Mouse (Mus musculus): ENCODE measurements around the gene Ghr.

Gene Ghr

GRCm38 (mm10) chr15:3309856-3310255 lies 273.4 kb downstream of the Ghr start:
- no peak for ATAC-seq (ENCODE audit: insufficient number of reproducible peaks, low FRiP score, low TSS enrichment)

GRCm38 (mm10) chr15:3303426-3303825 lies 279.9 kb downstream of the Ghr start, which contains the start of gene Ccdc152:
TSS of gene Ccdc152 (minus strand) at chr15:3303526.
- ATAC-seq (ENCODE audit: insufficient number of reproducible peaks, low FRiP score, low TSS enrichment) = no peak

- no peak for ATAC-seq (ENCODE audit: insufficient number of reproducible peaks, low FRiP score, low TSS enrichment)
Measured at GRCm38 (mm10) chr15:3300361-3301100, 282.8 kb downstream of the Ghr start.

GRCm38 (mm10) chr15:3297615-3298014 lies 285.7 kb downstream of the Ghr start:
- ATAC-seq (ENCODE audit: insufficient number of reproducible peaks, low FRiP score, low TSS enrichment) = no peak

GRCm38 (mm10) chr15:3295986-3296385 lies 287.3 kb downstream of the Ghr start:
- no peak for ATAC-seq (ENCODE audit: insufficient number of reproducible peaks, low FRiP score, low TSS enrichment)

- ATAC-seq (ENCODE audit: insufficient number of reproducible peaks, low FRiP score, low TSS enrichment) = no peak
Measured at GRCm38 (mm10) chr15:3293477-3293876, 289.8 kb downstream of the Ghr start.

GRCm38 (mm10) chr15:3290435-3290834 lies 292.9 kb downstream of the Ghr start:
- no peak for ATAC-seq (ENCODE audit: insufficient number of reproducible peaks, low FRiP score, low TSS enrichment)

GRCm38 (mm10) chr15:3286032-3286431 lies 297.3 kb downstream of the Ghr start:
- ATAC-seq (ENCODE audit: insufficient number of reproducible peaks, low FRiP score, low TSS enrichment) = no peak

- ATAC-seq (ENCODE audit: insufficient number of reproducible peaks, low FRiP score, low TSS enrichment) = no peak
Measured at GRCm38 (mm10) chr15:3281737-3282136, 301.6 kb downstream of the Ghr start.

GRCm38 (mm10) chr15:3281216-3281615 lies 302.1 kb downstream of the Ghr start:
- no peak for ATAC-seq (ENCODE audit: insufficient number of reproducible peaks, low FRiP score, low TSS enrichment)

- ATAC-seq (ENCODE audit: insufficient number of reproducible peaks, low FRiP score, low TSS enrichment) = no peak
Measured at GRCm38 (mm10) chr15:3279242-3279641, 304.1 kb downstream of the Ghr start.

GRCm38 (mm10) chr15:3277391-3277790 lies 305.9 kb downstream of the Ghr start:
- ATAC-seq (ENCODE audit: insufficient number of reproducible peaks, low FRiP score, low TSS enrichment) = no peak

GRCm38 (mm10) chr15:3273191-3273590 lies 310.1 kb downstream of the Ghr start:
- no peak for ATAC-seq (ENCODE audit: insufficient number of reproducible peaks, low FRiP score, low TSS enrichment)

- ATAC-seq (ENCODE audit: insufficient number of reproducible peaks, low FRiP score, low TSS enrichment) = no peak
Measured at GRCm38 (mm10) chr15:3271216-3271615, 312.1 kb downstream of the Ghr start.

GRCm38 (mm10) chr15:3270646-3271077 lies 312.6 kb downstream of the Ghr start:
- ATAC-seq (ENCODE audit: insufficient number of reproducible peaks, low FRiP score, low TSS enrichment) = 0 out of 2 replicates have a peak, but pooled peaks have one; percentile 31

GRCm38 (mm10) chr15:3269996-3270645 lies 313.2 kb downstream of the Ghr start:
- ATAC-seq (ENCODE audit: insufficient number of reproducible peaks, low FRiP score, low TSS enrichment) = no peak

- no peak for ATAC-seq (ENCODE audit: insufficient number of reproducible peaks, low FRiP score, low TSS enrichment)
Measured at GRCm38 (mm10) chr15:3269496-3269895, 313.8 kb downstream of the Ghr start.

- no peak for ATAC-seq (ENCODE audit: insufficient number of reproducible peaks, low FRiP score, low TSS enrichment)
Measured at GRCm38 (mm10) chr15:3268247-3268646, 315.0 kb downstream of the Ghr start, which contains the start of gene Selenop. TSS of gene Selenop (plus strand) at chr15:3268547.

All from cerebellum, adult (tissue).